Mouse (Mus musculus) brain, embryonic 14.5 days (tissue): ENCODE measurements around the gene Cdkl3.

Experiments
- CTCF ChIP-seq: fragments of 200-500 bp; IDR thresholded peaks from 2 replicates; pipeline ENCODE4 v1.5.1; 2012; ENCODE audit warnings: inconsistent platforms, mild to moderate bottlenecking, moderate library complexity, borderline replicate concordance; ENCODE audit not compliant: insufficient read depth, insufficient read length; ENCODE audit errors: extremely low read depth
- POLR2A ChIP-seq: fragments of 200-500 bp; IDR thresholded peaks from 2 replicates; pipeline ENCODE4 v1.6.1; 2012; ENCODE audit warnings: mild to moderate bottlenecking, inconsistent platforms, borderline replicate concordance; ENCODE audit not compliant: poor library complexity, insufficient read depth, insufficient read length, severe bottlenecking; ENCODE audit errors: extremely low read depth

DNA sequence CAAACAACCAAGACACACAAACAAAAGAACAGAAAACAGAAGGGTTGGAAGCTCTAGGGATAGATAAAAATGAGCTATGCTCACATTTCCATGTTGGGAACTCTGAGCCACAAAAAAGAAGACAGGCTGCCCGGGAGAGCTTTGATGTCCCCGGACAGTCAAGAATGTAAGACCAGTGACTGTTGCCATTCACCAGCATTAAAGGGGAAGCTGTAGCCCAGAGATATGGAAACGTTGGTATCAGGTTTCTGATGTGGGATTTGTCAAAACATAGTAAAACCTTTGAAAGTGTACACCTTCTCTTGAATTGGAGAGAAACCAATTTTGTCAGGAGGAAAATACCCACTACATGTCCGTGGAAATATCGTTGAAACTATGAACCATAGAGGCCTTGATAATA lies 44.5 kb upstream of the Cdkl3 start:
- TF ChIP-seq CTCF (no peak), POLR2A (no peak)
